Mouse (Mus musculus): Measurements from ENCODE around the gene Cib1.

The Cib1 gene

DNA sequence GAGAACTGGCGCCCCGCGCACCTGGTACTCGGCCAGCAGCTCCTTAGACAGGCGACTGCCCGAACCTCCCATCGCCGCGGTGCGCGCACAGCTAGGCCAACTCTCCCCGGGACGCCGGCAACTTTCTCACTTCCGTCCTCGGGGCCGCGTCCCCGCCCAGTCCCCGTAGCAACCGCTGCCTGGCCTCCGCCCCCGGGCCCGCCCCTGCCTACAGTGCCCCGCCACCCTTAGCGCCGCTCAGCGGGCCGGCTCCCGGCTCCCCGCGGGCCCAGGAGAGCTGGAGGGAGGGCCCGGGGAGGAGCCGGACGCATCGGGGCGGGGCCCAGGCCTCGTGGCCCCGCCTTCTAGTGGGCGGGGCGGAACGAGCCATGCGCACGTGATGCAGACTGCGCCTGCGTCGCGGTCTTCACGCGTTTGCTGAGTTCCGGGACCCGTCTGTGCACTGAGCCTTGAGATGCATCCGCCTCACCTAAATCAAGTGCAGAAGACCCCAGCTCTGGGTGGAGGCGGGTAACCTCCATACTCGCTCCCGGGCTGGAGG, at the start of gene Cib1, which contains the start of gene Gdpgp1:
Gene Cib1, minus strand, starts transcription at position 325 of the 541 bp plus-strand sequence.
Gene Gdpgp1, plus strand, starts transcription at position 377 of the 541 bp plus-strand sequence.
- peak; percentile 99 for DNase-seq

DNA sequence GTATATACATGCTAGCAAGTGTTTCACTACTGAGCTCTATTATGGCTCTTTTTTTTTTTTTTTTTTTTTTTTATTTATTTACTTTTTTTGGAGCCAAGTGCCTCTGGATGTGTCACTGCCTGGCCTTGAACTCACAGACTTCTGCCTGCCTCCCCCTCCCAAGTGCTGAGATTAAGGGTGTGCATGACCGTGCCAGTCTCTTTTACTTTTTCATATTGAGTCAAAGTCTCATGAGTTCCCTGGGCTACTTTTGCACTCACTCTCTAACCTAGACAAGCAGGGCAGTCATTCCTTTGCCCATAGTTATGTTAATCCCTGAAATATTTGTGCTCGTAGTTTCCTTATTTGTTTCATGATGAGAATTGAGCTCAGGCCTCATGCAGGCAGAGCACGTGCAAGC, 49.0 kb upstream of the Cib1 start:
- DNase-seq, result no peak

DNA sequence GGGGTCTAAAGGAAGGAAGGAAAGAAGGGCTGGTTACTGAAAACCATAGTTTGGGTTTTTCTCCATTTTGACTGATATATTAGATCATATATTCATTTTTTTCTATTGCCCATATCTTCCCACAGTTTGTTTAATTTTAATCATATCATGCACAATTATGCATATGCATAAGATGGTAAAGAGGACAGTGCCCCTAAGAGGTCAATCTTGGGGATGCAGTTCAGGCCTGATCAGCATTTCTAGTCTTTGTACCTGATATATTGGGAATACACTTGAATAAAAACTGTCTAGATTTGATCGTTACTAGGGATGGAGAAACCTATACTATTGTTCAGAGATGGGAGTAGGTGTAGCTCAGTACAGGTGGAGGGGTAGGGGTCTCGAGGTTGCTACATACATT, 48.4 kb upstream of the Cib1 start:
- DNase-seq, result no peak

DNA sequence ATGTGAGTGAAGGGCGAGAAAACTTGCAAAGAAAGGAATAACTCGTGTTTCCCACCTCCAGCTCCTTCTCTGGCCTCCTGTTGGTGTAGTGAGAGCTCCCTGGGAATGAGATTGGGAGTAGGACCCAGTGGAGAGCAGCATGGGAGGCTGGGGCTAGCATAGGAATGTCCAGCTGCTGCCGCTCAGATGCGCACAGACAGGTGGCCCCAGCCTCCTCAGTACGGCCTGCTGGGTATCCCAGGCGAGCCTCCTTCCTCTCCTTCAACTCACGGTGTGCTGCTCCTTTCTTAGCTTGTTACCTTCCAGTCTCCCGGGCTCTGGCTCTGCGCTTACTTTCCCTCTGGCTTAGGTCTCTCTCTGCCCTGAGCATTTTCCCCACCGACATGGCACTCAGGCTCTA, 47.4 kb upstream of the Cib1 start:
- DNase-seq, result no peak

DNA sequence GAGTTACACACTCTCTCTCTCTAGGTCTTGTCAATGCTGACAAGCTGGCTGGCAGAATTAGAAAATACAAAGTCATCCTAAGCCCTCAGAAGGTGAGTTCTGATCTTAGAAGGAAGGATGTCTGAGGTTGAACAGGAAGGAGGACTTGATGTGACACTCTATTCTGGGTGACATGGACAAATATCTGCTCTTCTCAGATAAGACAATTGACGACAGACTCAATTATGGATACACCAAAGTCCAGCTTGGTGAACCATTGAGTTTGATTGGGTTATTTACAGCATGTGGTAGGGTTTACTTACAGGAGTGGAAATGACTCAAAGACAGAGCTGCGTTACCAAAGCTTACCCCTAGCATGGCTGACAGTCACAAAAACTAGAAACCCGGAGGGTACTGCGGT, 43.8 kb upstream of the Cib1 start:
- DNase-seq, result no peak

DNA sequence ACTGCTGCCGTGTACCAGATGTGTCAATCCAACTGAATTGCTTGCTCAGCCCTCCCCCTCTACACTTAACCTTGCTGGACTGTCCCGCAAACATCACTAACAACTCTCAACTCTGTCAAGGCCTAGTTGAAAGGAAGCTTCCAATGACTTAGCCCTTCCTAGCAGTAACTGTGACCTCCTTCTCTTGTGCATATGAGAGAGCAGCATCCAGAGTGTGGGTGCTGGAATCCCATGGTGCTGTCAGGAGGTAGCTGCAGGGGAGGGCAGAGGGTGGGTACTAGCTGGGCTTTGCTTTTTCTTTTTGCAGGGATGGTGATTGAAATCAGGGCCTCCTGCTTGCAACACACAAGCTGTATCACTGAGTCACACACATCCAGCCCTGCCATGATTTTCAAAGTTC, 40.8 kb upstream of the Cib1 start:
- no peak for DNase-seq

DNA sequence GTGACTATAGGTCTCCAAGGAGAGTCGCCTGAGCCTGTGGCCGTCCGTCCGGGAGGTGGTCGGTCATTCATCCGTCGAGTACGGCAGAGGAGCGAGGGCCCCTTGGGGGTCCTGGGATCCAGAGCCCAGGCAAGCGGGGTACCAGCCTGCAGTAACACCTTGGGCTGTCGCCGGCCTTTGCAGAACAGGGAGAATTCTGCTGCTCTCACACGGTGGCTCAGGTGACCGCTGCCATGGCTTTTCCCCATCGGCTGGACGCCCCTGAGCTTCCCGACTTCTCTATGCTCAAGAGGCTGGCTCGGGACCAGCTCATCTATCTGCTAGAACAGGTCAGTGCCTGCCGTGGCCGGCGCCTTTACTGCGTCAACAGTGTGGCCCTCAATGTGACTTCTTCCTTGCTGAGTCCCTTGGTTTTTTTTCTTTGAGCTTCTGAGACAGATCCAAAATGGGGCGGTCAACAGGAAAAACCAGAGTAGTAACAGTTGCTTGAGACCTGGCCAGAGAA, 37.2 kb upstream of the Cib1 start:
- peak; percentile 45 for DNase-seq

DNA sequence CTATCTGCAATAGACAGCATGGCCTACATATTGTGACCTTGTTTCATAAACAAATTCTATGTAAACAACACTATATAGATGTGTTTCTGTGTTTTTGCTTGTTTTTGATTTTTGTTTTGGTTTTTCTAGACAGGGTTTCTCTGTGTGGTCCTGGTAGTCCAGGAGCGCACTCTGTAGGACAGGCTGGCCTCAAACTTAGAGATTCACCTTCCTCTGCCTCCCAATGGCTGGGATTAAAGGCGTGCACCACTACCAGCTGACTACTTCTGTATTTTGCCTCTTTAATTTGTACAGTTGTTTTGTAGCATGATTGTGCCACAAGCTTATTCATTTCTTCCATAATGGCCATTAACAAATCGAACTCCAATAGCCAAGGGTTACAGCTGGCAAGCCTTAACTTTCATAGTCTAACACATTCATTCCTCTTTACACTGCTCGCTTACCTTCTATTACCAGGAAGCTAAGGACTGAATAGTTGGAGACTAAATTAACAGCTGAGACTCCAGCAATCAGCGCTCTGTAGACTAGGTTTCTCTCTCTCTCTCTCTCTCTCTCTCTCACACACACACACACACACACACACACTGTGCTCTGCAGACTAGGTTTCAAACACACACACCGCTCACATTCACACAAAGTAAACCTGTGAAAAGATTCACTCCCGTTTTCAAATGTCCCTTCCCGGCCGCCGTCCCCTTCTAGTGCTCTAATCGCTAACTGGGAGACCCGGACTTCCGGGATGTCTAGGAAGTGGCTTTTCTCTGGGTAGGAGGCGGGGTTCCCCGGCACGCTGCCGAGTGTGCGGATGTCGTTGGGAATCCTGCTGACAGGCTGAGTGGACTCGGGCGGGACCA, 36.5 kb upstream of the Cib1 start, which contains the start of gene Vps33b:
Gene Vps33b, plus strand, starts transcription at position 753 of the 854 bp plus-strand sequence.
- peak; percentile 98 for DNase-seq

DNA sequence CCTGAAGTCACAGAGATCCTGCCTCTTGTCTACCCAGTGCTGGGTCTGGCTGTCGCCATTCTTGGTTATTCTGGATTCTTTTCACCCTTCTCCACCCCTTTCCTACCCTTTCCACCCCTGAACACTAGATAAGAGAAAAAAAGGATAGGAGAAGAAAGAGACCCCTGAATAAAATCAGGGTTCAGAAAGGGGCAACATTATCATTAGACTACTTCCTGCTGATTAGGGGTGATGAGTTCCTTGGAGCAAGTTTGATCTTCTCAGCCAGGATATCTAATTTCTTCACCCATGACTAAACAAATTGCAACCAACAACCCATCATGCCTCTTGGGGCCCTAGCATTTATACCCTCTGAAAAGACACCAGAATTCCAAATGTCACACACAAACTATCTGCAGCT, 35.2 kb upstream of the Cib1 start:
- no peak for DNase-seq

DNA sequence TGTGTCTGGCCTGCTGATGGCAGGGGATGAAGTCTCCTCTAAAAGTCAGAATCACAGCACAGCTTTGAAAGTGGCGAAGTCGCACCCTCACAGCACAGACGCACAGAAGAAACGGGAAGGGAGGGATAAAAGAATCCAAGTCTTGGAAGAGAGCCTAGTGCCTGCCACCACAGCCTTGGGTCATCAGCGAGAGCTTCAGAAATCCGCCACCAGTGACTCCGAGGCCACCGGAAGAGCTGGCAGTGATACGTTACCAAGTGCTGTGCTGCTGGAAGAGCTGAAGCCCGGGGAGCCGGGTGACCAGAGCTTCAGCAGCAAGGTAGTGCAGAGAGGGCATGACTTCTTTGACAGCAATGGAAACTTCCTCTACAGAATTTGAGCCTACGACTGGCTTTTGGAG, 32.0 kb upstream of the Cib1 start:
- DNase-seq, result no peak

DNA sequence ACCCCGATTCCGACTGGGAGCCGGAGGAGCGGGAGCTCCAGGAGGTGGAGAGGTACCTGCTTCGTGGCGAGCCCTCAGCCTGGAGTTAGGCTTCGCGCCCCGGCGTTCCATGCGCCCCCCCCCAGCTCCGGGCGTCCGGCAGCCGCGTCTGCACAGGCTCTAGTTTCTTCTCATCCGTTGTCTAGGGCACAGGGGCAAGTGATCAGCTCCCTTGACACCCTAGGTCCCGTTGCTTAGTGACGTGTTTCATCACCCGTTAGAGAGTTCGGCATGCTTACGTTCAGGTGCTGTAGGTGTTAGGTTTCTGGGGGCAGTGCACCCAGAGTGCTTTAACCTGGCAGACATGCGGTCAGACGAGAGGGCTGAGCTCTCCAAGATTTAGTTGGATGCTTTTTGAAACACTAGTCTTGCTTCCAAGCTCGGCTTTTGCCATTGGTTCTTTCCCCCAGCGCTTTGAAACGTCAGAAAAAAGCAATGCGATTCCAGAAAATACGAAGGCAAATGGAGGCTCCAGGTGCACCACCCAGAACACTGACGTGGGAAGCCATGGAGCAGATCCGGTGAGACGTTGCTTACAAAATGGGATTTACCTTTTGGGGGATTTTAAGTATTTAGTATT, 28.9 kb upstream of the Cib1 start:
- DNase-seq, result no peak

DNA sequence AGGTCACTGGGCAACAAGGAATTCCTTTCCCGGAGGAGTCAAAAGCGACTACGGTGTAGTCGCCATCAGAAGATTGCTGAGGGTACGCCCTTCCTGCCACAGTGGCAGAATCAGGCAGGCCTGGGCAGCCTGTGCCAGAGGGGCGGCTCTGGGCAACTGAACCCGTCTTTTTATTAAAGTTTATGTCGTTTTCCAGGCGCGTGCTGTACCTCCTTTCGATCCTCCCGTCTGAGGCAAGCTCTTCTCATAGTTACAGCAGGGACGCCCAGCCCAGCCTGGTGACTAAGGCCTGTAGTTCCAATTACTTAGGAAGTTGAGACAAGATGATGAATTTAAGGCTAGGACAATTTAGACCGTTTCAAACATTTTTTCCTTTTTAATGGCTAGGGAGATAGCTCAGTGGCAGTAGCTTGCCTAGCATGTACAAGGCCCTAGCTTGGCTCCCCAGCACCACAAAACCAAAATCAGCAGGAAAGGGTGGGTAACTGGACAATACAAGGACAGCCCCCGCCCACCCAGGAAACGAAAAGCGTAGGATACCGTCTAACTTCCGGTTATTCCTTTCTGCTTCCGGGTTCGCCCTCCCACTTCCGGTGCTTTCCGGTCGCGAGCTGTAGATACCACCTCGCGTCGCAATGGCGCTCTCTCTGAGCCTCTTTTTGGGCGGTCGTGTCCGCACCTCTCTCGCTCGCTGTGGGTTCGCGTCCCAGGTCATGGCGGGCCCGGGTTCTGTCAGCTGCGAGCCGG, 28.2 kb upstream of the Cib1 start, which contains the start of gene Ngrn:
Gene Ngrn, plus strand, starts transcription at position 591 of the 747 bp plus-strand sequence.
- peak; percentile 91 for DNase-seq

DNA sequence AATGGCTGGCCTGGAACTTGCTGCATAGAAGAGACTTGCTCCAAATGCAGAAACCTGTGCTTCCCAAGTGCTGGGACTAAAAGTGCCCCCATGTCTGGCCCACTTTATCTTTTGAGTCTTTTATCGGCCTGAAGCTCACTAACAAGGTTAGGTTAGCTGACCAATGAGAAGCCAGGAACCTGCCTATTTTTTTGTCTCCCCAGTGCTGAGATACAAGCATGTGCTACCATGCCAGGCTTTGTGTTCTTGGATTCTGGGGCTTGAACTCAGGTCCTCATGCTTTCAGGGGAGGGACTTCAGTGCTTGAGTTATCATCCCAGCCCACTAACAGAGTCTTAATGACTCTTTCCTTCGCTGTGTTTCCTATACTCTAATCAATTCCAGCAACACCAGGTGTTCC, 25.1 kb upstream of the Cib1 start:
- DNase-seq, result no peak

DNA sequence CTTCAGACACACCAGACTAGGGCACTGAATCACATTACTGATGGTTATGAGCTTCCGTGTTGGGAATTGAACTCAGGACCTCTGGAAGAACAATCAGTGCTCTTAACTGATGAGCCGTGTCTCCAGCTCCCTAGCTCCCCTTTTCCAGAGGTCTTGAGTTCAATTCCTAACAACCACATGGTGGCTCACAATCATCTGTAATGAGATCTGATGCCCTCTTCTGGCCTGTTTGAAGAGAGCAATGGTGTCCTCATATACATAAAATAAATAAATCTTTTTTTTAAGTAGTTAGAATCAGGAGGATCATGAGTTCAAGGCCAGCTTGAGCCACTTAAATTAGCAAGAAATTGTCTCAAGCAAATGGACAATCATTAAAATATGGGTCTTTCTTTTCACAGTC, 23.4 kb upstream of the Cib1 start:
- no peak for DNase-seq

DNA sequence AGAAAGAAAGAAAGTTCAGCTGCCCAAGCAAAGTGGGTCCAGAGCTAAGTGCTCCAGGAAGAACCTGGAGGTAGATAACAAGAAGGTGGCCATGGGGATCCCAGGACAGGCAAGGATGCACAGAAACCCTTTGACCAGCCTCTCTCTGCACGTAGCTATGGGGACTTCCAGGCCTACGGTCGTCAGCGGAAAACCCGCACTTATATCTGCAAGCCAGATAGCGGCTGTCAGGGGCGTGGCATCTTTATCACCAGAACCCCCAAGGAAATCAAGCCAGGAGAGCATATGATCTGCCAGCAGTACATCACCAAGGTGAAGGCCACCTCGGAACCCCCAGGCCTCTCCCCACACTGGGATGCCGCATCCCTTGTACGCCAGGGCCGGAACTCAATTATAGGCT, 20.3 kb upstream of the Cib1 start:
- no peak for DNase-seq

DNA sequence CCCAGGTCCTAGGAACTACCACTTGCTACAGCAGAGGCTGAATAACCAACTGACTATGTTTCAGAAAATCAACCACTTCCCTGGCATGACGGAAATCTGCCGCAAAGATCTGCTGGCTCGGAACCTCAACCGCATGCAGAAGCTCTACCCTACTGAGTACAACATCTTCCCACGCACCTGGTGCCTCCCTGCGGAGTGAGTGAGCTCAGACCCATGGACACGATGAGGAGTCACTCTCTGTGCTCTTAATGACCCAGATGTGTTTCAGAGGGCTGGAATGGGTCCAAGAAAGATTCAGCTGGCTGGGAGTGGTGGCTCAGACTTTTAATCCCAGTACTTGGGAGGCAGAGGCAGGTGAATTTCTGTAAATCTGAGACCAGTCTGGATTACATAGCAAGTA, 19.8 kb upstream of the Cib1 start:
- no peak for DNase-seq

DNA sequence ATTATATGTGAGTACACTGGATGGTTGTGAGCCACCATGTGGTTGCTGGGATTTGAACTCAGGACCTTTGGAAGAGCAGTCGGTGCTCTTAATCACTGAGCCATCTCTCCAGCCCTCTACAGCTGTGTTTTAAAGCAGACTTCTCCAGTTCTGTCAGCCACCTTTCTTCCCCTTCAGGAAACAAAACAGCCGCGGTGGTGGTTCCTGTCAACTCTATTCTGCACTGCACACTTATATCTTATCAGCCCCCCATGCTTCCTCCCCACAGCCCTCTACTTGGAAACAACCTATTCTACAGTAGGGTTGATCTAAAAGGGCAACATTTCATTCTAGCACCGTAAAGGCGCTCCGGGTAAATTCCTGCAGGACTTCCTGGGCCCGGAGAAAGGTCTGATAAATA, 14.2 kb upstream of the Cib1 start:
- DNase-seq, result no peak

DNA sequence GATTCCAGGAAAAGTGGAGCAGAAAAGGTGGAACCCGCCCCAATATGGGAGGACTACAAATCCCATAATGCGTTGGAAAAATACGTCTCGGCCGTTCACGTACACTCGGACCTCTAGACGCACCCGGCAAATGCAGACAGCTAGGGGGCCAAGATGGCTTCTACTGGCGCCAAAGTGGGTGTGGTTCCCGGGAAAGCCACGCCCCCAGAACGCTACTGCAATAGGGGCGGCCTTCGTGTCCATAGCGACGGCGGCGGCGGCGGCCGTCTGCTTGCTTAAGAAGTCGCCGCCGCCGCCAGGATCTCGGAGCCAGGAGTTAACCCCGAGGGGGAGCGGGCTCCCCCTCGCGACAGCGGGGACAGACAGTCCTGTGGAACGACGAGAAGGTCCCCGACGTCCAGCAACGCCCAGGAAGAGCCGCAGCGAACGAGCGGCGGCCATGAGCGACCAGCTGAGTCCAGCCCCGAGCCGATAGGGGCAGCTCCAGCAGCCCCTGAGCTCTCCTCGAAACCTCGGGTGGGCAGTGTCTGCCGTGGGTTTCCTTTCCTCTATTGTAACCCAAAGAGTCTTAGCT, 13.6 kb upstream of the Cib1 start, which contains the start of gene Ttll13:
Gene Ttll13, plus strand, starts transcription at position 229 of the 574 bp plus-strand sequence.
- DNase-seq, result peak; percentile 98

DNA sequence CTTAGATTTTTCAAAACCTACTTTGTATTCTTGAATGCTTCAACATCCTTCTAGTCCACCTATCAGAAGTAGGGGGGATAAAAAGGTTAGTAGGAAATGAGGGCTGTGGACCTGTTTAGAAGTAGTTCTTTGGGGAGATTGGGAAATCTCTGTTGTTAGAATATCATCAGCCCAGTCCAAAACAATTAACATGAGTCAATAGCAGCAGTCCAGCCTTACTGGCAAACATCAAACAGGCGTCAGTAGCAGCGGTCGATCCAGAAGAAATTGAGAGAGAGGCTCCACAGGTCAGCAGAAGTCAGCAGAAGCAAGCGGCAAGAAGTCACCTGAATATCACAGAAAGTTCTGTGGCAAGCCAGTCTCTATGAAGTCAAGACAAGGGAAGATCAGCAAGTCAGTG, 12.2 kb upstream of the Cib1 start:
- DNase-seq, result no peak

DNA sequence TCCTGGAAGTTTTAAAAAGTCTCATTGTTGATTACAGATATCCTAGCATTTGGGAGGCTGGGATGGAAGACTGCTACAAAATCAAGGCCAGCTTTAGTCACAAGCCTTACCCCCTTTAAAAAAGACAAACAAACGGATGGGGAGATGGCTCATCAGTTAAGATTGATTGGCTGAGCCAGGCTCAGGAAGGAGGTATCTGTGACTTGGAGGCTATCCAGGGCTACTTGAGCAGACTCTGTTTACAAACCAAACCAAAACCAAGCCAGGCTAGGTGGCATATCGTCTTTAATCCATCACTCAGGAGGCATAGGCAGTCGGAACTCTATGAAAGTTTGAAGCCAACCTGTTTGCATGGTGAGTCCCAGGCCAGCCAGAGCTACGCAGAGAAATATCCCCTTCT, 9.0 kb upstream of the Cib1 start:
- no peak for DNase-seq

DNA sequence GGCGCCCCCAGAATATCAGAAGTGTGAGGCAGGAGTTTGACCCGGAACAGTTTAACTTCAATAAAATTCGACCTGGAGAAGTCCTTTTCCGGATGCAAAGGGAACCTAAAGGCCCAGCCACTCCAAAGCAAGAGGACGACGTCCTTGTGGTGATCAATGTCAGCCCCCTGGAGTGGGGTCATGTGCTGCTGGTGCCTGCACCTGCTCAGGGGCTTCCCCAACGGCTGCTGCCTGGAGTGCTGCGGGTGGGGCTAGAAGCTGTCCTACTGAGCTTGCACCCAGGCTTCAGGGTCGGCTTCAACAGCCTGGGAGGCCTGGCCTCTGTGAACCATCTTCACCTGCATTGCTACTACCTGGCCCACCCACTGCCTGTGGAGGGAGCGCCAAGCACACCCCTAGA, 5.9 kb upstream of the Cib1 start:
- no peak for DNase-seq

DNA sequence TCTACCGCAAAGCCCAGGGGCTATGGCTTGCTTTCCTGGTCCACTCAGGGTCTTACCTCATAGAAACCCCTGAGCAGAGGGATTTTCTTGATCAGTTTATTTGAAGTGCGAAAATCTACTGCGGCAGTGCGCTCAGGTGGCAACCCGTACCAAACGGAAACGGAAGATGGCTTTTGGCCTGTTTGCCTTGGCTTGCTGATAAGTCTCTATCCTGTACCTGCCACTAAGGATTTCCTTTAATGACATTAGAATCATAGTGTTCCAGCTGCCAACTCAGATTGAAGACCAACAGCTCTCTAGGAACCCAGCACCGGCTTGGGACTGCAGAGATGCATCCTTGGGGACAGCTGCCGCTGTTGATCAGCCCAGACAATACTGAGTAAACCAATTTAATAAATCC, 1.2 kb upstream of the Cib1 start:
- DNase-seq, result no peak

All from kidney, postnatal 14 days (tissue).